Mouse (Mus musculus): ENCODE data around the gene Prkch.

Gene Prkch

GRCm38 (mm10) chr12:73687077-73688035, 102.8 kb downstream of the Prkch start:
- DNase-seq, result peak; percentile 89

- no peak for DNase-seq
These were observed 107.7 kb downstream of the Prkch start for GRCm38 (mm10) chr12:73692321-73692720.

- peak; percentile 82 for DNase-seq
These were observed 108.8 kb downstream of the Prkch start for GRCm38 (mm10) chr12:73693347-73693746.

- no peak for DNase-seq
These were observed 110.1 kb downstream of the Prkch start for GRCm38 (mm10) chr12:73694690-73695089.

- DNase-seq, result no peak
These were observed 110.5 kb downstream of the Prkch start for GRCm38 (mm10) chr12:73695110-73695509.

GRCm38 (mm10) chr12:73696084-73696483, 111.5 kb downstream of the Prkch start:
- DNase-seq, result no peak

- no peak for DNase-seq
These were observed 112.3 kb downstream of the Prkch start for GRCm38 (mm10) chr12:73696946-73697345.

- no peak for DNase-seq
These were observed 113.8 kb downstream of the Prkch start for GRCm38 (mm10) chr12:73698436-73698835.

GRCm38 (mm10) chr12:73698841-73699240, 114.2 kb downstream of the Prkch start:
- no peak for DNase-seq

GRCm38 (mm10) chr12:73699471-73700186, 115.0 kb downstream of the Prkch start:
- DNase-seq, result no peak

GRCm38 (mm10) chr12:73700544-73701069, 116.0 kb downstream of the Prkch start:
- no peak for DNase-seq

GRCm38 (mm10) chr12:73701999-73702398, 117.4 kb downstream of the Prkch start:
- no peak for DNase-seq

GRCm38 (mm10) chr12:73704382-73704781, 119.8 kb downstream of the Prkch start:
- DNase-seq, result no peak

- peak; percentile 81 for DNase-seq
These were observed 120.6 kb downstream of the Prkch start for GRCm38 (mm10) chr12:73705097-73705690.

GRCm38 (mm10) chr12:73708498-73708897, 123.9 kb downstream of the Prkch start:
- no peak for DNase-seq

- DNase-seq, result peak; percentile 83
These were observed 124.3 kb downstream of the Prkch start for GRCm38 (mm10) chr12:73708920-73709319.

GRCm38 (mm10) chr12:73710846-73711245, 126.2 kb downstream of the Prkch start:
- DNase-seq, result no peak

GRCm38 (mm10) chr12:73712122-73712521, 127.5 kb downstream of the Prkch start:
- no peak for DNase-seq

- no peak for DNase-seq
These were observed 130.0 kb downstream of the Prkch start for GRCm38 (mm10) chr12:73714589-73714988.

GRCm38 (mm10) chr12:73715331-73715730, 130.7 kb downstream of the Prkch start:
- no peak for DNase-seq

GRCm38 (mm10) chr12:73715954-73716731, 131.5 kb downstream of the Prkch start:
- no peak for DNase-seq

- DNase-seq, result no peak
These were observed 133.4 kb downstream of the Prkch start for GRCm38 (mm10) chr12:73718036-73718435.

Measured in kidney, postnatal 10 days (tissue).